Mouse (Mus musculus): ENCODE data around the gene Hat1. TPM values are rescaled to one million over a fixed set of nuclear protein-coding genes. Genes with fewer than 3 reads are reported as not detected.

The Hat1 gene
- total RNA-seq, 2 experiments from 2014 or later: 16.8 to 18.1 TPM

GRCm38 (mm10) chr2:71374275-71375155 lies 14.2 kb upstream of the Hat1 start:
- no peak for DNase-seq (ENCODE audit: low spot score in 2 of 2)
- intact Hi-C loops (cut with DNase I): loop anchor here (5.0 kb wide), 1 partner anchor 78 kb away; the partner anchor contains the start of gene Metap1d

- intact Hi-C loops (cut with DNase I): no loop called here
- no peak for DNase-seq (ENCODE audit: low spot score in 2 of 2)
Observed at GRCm38 (mm10) chr2:71376433-71376906, 12.3 kb upstream of the Hat1 start.

GRCm38 (mm10) chr2:71377426-71377825 lies 11.3 kb upstream of the Hat1 start:
- intact Hi-C loops (cut with DNase I): no loop called here
- peak in 1 of 2 experiments; percentile 18 for DNase-seq (ENCODE audit: low spot score in 2 of 2)

- intact Hi-C loops (cut with DNase I): no loop called here
- DNase-seq (ENCODE audit: low spot score in 2 of 2): no peak
Observed at GRCm38 (mm10) chr2:71381962-71382361, 6.8 kb upstream of the Hat1 start.

GRCm38 (mm10) chr2:71383890-71384289 lies 4.9 kb upstream of the Hat1 start:
- DNase-seq (ENCODE audit: low spot score in 2 of 2): no peak
- intact Hi-C loops (cut with DNase I): no loop called here

GRCm38 (mm10) chr2:71387766-71388165 lies 992 bp upstream of the Hat1 start:
- DNase-seq (ENCODE audit: low spot score in 2 of 2): no peak
- intact Hi-C loops (cut with DNase I): no loop called here

- DNase-seq (ENCODE audit: low spot score in 2 of 2): no peak
- intact Hi-C loops (cut with DNase I): no loop called here
Observed at GRCm38 (mm10) chr2:71389864-71390263, 1.1 kb downstream of the Hat1 start.

GRCm38 (mm10) chr2:71405613-71406012 lies 16.9 kb downstream of the Hat1 start:
- intact Hi-C loops (cut with DNase I): no loop called here

GRCm38 (mm10) chr2:71418760-71419280 lies 30.1 kb downstream of the Hat1 start:
- no peak for DNase-seq (ENCODE audit: low spot score in 2 of 2)
- intact Hi-C loops (cut with DNase I): no loop called here

More at GRCm38 (mm10) chr2:71405613-71406012, 16.9 kb downstream of the Hat1 start:
- no peak for DNase-seq (ENCODE audit: low spot score in 2 of 2)

GRCm38 (mm10) chr2:71419408-71419807 lies 30.6 kb downstream of the Hat1 start:
- intact Hi-C loops (cut with DNase I): no loop called here
- no peak for DNase-seq (ENCODE audit: low spot score in 2 of 2)

- no peak for DNase-seq (ENCODE audit: low spot score in 2 of 2)
- intact Hi-C loops (cut with DNase I): no loop called here
Observed at GRCm38 (mm10) chr2:71420895-71421425, 32.2 kb downstream of the Hat1 start.

- intact Hi-C loops (cut with DNase I): no loop called here
- no peak for DNase-seq (ENCODE audit: low spot score in 2 of 2)
Observed at GRCm38 (mm10) chr2:71424545-71424944, 35.8 kb downstream of the Hat1 start.

- intact Hi-C loops (cut with DNase I): no loop called here
- no peak for DNase-seq (ENCODE audit: low spot score in 2 of 2)
Observed at GRCm38 (mm10) chr2:71435440-71435839, 46.7 kb downstream of the Hat1 start.

GRCm38 (mm10) chr2:71443376-71443775 lies 54.6 kb downstream of the Hat1 start:
- no peak for DNase-seq (ENCODE audit: low spot score in 2 of 2)
- intact Hi-C loops (cut with DNase I): no loop called here

GRCm38 (mm10) chr2:71445536-71446196 lies 56.9 kb downstream of the Hat1 start:
- intact Hi-C loops (cut with DNase I): no loop called here
- DNase-seq (ENCODE audit: low spot score in 2 of 2): peak in 1 of 2 experiments; percentile 2

GRCm38 (mm10) chr2:71449604-71450003 lies 60.8 kb downstream of the Hat1 start:
- DNase-seq (ENCODE audit: low spot score in 2 of 2): no peak
- intact Hi-C loops (cut with DNase I): loop anchor here (5.0 kb wide), 1 partner anchor 77 kb away; no protein-coding TSS in a partner anchor

- intact Hi-C loops (cut with DNase I): loop anchor here (5.0 kb wide), 1 partner anchor 79 kb away; no protein-coding TSS in a partner anchor
Observed at GRCm38 (mm10) chr2:71451761-71452160, 63.0 kb downstream of the Hat1 start.

GRCm38 (mm10) chr2:71453161-71453916 lies 64.6 kb downstream of the Hat1 start, which contains the start of gene Metap1d:
Gene Metap1d, plus strand, starts transcription at chr2:71453276.
- DNase-seq (ENCODE audit: low spot score in 2 of 2): peak; percentile 97 to 98
- intact Hi-C loops (cut with DNase I): loop anchor here (5.0 kb wide), 1 partner anchor 81 kb away; no protein-coding TSS in a partner anchor

More at GRCm38 (mm10) chr2:71451761-71452160, 63.0 kb downstream of the Hat1 start:
- DNase-seq (ENCODE audit: low spot score in 2 of 2): no peak

GRCm38 (mm10) chr2:71453917-71454260 lies 65.1 kb downstream of the Hat1 start:
- intact Hi-C loops (cut with DNase I): loop anchor here (5.0 kb wide), 1 partner anchor 82 kb away; no protein-coding TSS in a partner anchor
- no peak for DNase-seq (ENCODE audit: low spot score in 2 of 2)
